Mouse (Mus musculus) limb, embryonic 14.5 days (tissue): ENCODE measurements around the gene Cenpb. TPM values are rescaled to one million over a fixed set of nuclear protein-coding genes. Genes with fewer than 3 reads are reported as not detected.
"Not testable (repeated sequence)": the region's sequence is repeated elsewhere in the genome, so short reads cannot be mapped to it uniquely, and the experiment has no call there.

Source experiments
- ATAC-seq: fragments of 200-750 bp; cut with Nextera tagmentation; 2 replicates; pipeline ENCODE4 v1.8.0; 2017; ENCODE audit warnings: low read depth, moderate number of reproducible peaks, moderate TSS enrichment; ENCODE audit not compliant: low FRiP score
- DNase-seq: peaks from one replicate; pipeline ENCODE4 v3.0.0-alpha.2; 2015; ENCODE audit warnings: low spot score
- H3K27ac ChIP-seq: fragments of 300-500 bp; sonication (generic); replicated peaks from 2 replicates; pipeline ENCODE4 v1.5.1; 2014; ENCODE audit warnings: low read depth, mild to moderate bottlenecking, low read length, moderate library complexity, mixed read lengths
- H3K27me3 ChIP-seq: fragments of 300-500 bp; sonication (generic); 2 replicates; pipeline ENCODE4 v1.6.1; 2014; ENCODE audit warnings: low read length, mixed read lengths; ENCODE audit not compliant: control insufficient read depth, insufficient read depth
- H3K36me3 ChIP-seq: fragments of 300-500 bp; sonication (generic); 2 replicates; pipeline ENCODE4 v1.6.1; 2014; ENCODE audit warnings: mild to moderate bottlenecking, low read length, moderate library complexity, mixed read lengths; ENCODE audit not compliant: control insufficient read depth, insufficient read depth
- H3K4me1 ChIP-seq: fragments of 300-500 bp; sonication (generic); 2 replicates; pipeline ENCODE4 v1.6.1; 2014; ENCODE audit warnings: antibody characterized with exemption, low read length, mixed read lengths; ENCODE audit not compliant: control insufficient read depth, insufficient read depth
- H3K4me2 ChIP-seq: fragments of 300-500 bp; sonication (generic); replicated peaks from 2 replicates; pipeline ENCODE4 v1.6.1; 2014; ENCODE audit warnings: low read depth, mild to moderate bottlenecking, low read length, moderate library complexity; ENCODE audit not compliant: severe bottlenecking
- H3K4me3 ChIP-seq: fragments of 300-500 bp; sonication (generic); replicated peaks from 2 replicates; pipeline ENCODE4 v1.5.1; 2014; ENCODE audit warnings: low read length
- H3K9ac ChIP-seq: fragments of 300-500 bp; sonication (generic); 2 replicates; pipeline ENCODE4 v1.6.1; 2014; ENCODE audit warnings: mild to moderate bottlenecking, low read depth, low read length, moderate library complexity; ENCODE audit not compliant: severe bottlenecking
- H3K9me3 ChIP-seq: fragments of 300-500 bp; sonication (generic); 2 replicates; pipeline ENCODE4 v1.6.1; 2016; ENCODE audit warnings: low read length; ENCODE audit not compliant: control insufficient read depth
- POLR2A ChIP-seq: fragments of 200-500 bp; IDR thresholded peaks from 2 replicates; pipeline ENCODE4 v1.8.0; 2012; ENCODE audit warnings: inconsistent platforms, mild to moderate bottlenecking, moderate library complexity, borderline replicate concordance; ENCODE audit not compliant: insufficient read depth, insufficient read length; ENCODE audit errors: extremely low read depth
- WGBS: fragments of 180-500 bp; shearing (Covaris S2); extraction: QIAGEN DNeasy Blood & Tissue Kit; methylation state at CpG from one replicate; pipeline ENCODE4 v1.1.7; 2014; 5-methylcytosine and 5-hydroxymethylcytosine counted together
- polyA plus RNA-seq, 2 experiments: library from polyadenylated mRNA; depleted of rRNA in 1 of 2; stranded (reverse) in 1 of 2; unstranded in 1 of 2; fragments of >200 nt; fragmentation: Nextera tagmentation in 1 of 2; extraction: Ambion mirVana in 1 of 2; gene quantifications; 2 replicates each; pipeline versions ENCODE4 v1.2.1 to v1.2.3; 2012 to 2014

Gene Cenpb
- 48.3 and 56.4 TPM in 2 replicates for polyA plus RNA-seq (2012; rRNA removed)
- polyA plus RNA-seq (2014; fragmentation: Nextera tagmentation; extraction: Ambion mirVana), result 9.2 and 12.2 TPM in 2 replicates

- Histone ChIP-seq H3K9me3 (no peaks in the 10 kb centered on the region), H3K27me3 (no peaks in the 10 kb centered on the region), H3K36me3 (peaks cover 18% of the 10 kb centered on the region; the same call in 1 of the 2 replicates), H3K4me2 (peak within 1 kb of the TSS; percentile 96), H3K9ac (peak within 1 kb of the TSS; percentile 89), H3K4me1 (peaks cover 25% of the 10 kb centered on the region), H3K27ac (peak within 1 kb of the TSS; percentile 93), H3K4me3 (peak within 1 kb of the TSS; percentile 58)
- 4% methylated on average over 32 of the region's 57 CpGs for WGBS
- ATAC-seq (peak; percentile 90), DNase-seq (peak; percentile 76)
- TF ChIP-seq POLR2A, result no peak
Measured at GRCm38 (mm10) chr2:131179990-131180587, at the start of gene Cenpb. Cenpb (minus strand) TSS chr2:131180067.

GRCm38 (mm10) chr2:131227243-131227642, 47.4 kb upstream of the Cenpb start:
- TF ChIP-seq POLR2A, result no peak
- no peaks in the 10 kb centered on the region for H3K9me3 ChIP-seq
- no peak overlapping the region for H3K9ac ChIP-seq
- no peaks in the 10 kb centered on the region for H3K36me3 ChIP-seq
- H3K27ac ChIP-seq, result no peak overlapping the region
- 90% methylated on average over 3 of the region's 3 CpGs for WGBS
- no peaks in the 10 kb centered on the region for H3K27me3 ChIP-seq
- ATAC-seq, result no peak
- H3K4me3 ChIP-seq, result no peak overlapping the region
- no peak overlapping the region for H3K4me2 ChIP-seq
- DNase-seq, result no peak
- H3K4me1 ChIP-seq, result no peaks in the 10 kb centered on the region

GRCm38 (mm10) chr2:131226669-131227068, 46.8 kb upstream of the Cenpb start:
- H3K36me3 ChIP-seq, DNase-seq, H3K9me3 ChIP-seq, ATAC-seq, H3K4me3 ChIP-seq, H3K27me3 ChIP-seq, H3K4me1 ChIP-seq, H3K9ac ChIP-seq, H3K27ac ChIP-seq, H3K4me2 ChIP-seq: not testable (repeated sequence)
- 58% methylated on average over 2 of the region's 2 CpGs for WGBS

DNA sequence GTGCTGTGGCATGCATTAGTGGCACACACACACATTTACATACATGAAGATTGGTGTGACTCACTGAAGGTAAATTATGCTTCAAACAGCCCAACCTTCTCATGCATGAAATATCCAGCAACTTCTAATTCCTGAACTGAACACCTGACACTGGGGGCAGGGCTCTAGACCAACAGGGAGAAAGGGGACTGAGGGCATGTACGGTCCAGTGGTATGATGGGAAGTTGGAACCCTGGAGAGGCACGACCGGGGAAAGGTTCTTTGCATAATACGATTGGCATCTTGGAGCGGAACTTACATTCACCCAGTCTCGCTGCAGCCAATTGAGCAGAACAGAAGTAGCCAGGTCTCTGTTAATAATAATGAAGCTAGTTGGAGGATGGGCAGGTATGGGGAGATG, 45.3 kb upstream of the Cenpb start:
- no peak for TF ChIP-seq POLR2A
- H3K27me3 ChIP-seq, result no peaks in the 10 kb centered on the region

DNA sequence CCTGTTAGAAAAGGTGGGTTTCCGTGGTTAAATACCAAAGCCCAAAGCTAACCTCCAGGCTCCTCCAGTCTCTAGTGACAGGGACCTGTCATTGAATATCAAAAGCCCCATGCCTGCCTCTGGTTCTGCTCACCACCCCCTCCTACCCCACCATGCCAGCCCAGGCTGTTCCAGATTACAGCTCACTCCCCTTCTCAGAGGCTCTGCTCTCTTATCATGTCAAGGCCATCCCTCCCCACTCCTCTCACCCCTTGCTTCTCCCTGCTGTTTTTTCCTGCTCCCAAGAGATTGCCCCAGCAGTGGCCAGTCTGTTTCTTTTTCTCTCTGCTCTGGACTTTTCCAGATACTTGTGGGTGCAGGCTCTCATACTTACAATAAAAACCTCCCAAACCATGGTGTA, 43.7 kb upstream of the Cenpb start:
- ATAC-seq (no peak), DNase-seq (no peak)
- H3K4me2 ChIP-seq, result no peak overlapping the region
- no peak overlapping the region for H3K4me3 ChIP-seq
- H3K27me3 ChIP-seq, result no peaks in the 10 kb centered on the region
- no peak overlapping the region for H3K9ac ChIP-seq
- 50% methylated on average over 1 of the region's 1 CpGs for WGBS
- no peaks in the 10 kb centered on the region for H3K36me3 ChIP-seq
- TF ChIP-seq POLR2A, result no peak
- H3K27ac ChIP-seq, result no peak overlapping the region
- no peaks in the 10 kb centered on the region for H3K4me1 ChIP-seq
- no peaks in the 10 kb centered on the region for H3K9me3 ChIP-seq

More for the DNA sequence above, 45.3 kb upstream of the Cenpb start:
- WGBS, result 86% methylated on average over 6 of the region's 6 CpGs
- ATAC-seq, result no peak
- Histone ChIP-seq H3K9me3 (no peaks in the 10 kb centered on the region), H3K4me1 (no peaks in the 10 kb centered on the region), H3K4me3 (no peak overlapping the region), H3K4me2 (no peak overlapping the region), H3K36me3 (no peaks in the 10 kb centered on the region), H3K27ac (no peak overlapping the region), H3K9ac (no peak overlapping the region)
- no peak for DNase-seq

- H3K4me2 ChIP-seq, result no peak overlapping the region
- H3K36me3 ChIP-seq, result no peaks in the 10 kb centered on the region
- no peaks in the 10 kb centered on the region for H3K4me1 ChIP-seq
- no peak overlapping the region for H3K4me3 ChIP-seq
- DNase-seq (no peak), ATAC-seq (no peak)
- 61% methylated on average over 5 of the region's 5 CpGs for WGBS
- no peaks in the 10 kb centered on the region for H3K27me3 ChIP-seq
- TF ChIP-seq POLR2A, result no peak
- no peak overlapping the region for H3K27ac ChIP-seq
- H3K9me3 ChIP-seq, result no peaks in the 10 kb centered on the region
- no peak overlapping the region for H3K9ac ChIP-seq
Measured at GRCm38 (mm10) chr2:131222562-131222961, 42.7 kb upstream of the Cenpb start.
